Mouse (Mus musculus): ENCODE results near the gene Mmab.

The Mmab gene

DNA sequence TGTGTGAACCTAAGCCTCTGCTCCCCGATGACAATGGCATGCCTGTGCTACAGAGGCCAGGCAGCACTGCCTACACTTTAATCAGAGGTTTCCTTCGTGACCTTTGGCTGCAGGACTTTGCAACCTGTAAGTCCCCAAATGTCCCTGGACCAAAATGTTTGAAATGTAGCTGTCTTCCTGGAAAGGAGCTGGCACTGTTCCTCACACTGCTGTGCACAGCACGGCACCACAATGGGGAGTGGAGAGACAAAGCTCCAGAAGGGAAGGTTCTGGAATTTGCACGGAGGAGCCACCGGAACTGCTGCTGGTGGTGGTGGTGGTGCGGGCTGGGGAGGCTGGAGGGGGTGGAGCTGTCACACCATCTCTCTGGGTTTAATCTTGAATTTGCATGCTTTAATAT lies 17.1 kb downstream of the Mmab start:
- DNase-seq = no peak

DNA sequence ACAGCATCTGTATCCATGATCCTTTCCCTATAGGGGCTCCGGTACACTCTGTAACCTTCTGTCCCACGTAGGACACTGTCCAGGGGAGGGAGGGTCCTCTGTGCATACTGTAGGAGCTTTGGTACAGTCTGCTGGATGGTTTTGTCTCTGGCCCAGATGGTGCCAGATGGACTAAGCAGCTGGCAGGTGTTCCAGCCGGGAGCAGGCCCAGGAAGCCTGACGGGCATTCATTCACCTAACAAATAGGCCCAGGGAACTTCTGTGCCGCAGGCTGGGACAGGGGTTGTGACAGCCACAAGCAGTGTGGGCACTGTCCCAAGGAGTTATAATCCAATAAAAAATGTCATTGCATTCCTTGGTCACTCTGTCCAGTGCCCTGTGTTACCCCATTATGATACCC lies 19.9 kb downstream of the Mmab start:
- no peak for DNase-seq

DNA sequence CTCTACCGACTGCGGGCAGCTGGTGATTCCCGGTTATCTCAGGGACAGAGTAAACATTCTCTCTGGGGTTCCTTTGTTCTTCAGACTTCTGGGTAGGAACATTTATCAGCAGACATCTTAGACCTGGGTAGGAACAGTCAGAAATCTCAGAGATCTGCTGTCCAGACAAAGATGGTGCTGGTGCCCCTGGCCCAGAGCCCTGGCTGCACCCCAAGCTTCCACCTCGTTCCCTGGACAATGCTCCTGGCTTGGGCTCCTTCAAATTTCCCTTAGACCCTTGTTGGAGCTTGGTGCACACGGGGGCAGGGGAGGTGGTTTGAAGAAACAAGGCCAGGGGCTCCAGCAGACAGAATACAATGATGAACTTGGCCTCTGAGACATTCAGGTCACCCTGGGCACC lies 21.3 kb downstream of the Mmab start:
- DNase-seq = no peak

DNA sequence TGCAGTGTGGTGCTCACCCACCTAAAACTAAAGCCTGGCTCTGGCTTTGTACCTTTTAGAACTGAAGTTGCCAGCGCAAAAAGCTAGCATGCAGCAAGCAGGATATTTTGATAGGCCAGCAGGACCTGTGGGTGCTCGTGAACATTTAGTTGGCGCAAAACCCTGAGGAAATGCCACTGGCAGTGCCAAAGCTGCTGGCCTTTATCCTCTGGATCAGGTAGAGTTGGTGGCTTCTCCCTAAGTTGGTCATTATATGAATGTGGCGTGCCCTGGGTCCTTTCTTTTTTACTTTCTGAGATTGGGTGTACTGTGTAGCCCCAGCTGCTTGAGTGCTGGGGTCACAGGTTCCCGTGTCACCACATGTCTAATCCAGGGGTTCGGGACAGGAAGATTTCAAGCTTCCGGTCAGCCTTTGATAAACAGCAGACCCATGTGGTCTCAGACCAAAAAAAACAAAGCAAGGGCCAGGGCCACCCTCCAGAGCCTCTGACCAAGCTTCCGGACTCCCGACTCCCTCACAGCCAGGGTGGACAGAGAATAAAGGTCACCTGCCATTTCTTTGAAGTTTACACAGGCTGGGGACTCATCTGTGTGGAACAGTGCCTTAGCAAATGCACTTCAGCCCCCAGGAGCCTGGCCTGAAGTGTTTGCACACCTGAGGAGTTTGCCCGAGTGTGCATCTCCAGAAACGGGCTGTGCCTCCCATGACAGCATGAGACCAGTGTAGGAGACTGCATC lies 22.1 kb downstream of the Mmab start:
- peak; percentile 25 for DNase-seq

DNA sequence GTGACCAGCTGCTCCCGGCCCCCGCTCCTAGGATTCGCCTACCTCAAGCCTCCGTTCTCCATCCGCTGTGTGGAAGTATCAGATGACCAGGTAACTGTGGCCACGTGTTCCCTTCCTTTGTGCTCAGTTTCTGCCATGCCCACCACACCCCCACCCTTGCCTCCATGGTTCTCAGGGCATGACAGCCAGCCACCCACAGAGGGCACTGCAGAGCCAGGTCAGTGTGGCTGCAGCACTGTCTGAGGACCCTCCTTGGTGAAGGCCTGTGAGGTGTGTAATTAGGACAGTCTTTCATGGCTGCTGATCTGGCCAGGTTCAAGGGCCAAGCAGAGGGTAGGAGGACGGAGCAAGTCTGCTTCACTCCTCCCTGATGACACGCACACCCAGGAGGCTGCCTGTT lies 25.3 kb downstream of the Mmab start:
- DNase-seq = no peak

DNA sequence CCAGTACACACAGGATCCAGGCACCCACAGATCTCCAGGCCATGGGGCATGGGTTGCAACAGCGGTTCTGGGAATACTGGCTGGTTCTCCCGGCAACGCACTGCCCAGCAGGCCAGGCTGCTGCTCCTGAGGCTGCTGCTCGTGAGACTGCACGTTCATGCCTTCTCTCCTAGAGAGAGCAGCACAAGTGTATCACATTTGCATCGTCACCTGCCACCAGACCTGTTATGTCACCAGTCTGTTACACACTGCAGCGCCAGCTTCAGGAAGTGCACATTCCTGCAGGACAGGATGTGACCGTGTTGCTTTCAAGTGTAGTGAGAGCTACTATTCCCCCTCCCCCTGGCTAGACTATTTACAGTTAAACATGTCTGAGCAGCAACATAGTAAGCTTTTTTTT lies 27.0 kb downstream of the Mmab start:
- DNase-seq = no peak

DNA sequence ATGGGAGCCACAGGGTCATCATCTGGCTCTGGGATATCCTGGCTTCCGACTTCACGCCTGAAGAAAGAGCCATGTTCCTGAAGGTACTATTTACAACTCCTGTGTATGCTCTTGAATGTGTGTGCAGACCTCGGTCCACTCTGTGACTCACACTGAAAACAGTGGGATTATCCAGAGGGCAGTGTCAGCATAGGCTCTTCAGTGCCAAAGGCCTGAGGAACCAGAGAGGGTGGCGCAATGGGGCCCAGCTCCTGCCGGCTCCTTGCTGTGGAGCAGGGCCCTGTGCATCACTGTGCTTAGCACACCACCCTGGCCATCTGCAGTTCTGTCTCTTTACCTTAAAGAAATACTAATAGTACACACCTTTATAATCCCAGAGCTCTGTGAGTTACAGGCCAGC lies 28.3 kb downstream of the Mmab start:
- no peak for DNase-seq

DNA sequence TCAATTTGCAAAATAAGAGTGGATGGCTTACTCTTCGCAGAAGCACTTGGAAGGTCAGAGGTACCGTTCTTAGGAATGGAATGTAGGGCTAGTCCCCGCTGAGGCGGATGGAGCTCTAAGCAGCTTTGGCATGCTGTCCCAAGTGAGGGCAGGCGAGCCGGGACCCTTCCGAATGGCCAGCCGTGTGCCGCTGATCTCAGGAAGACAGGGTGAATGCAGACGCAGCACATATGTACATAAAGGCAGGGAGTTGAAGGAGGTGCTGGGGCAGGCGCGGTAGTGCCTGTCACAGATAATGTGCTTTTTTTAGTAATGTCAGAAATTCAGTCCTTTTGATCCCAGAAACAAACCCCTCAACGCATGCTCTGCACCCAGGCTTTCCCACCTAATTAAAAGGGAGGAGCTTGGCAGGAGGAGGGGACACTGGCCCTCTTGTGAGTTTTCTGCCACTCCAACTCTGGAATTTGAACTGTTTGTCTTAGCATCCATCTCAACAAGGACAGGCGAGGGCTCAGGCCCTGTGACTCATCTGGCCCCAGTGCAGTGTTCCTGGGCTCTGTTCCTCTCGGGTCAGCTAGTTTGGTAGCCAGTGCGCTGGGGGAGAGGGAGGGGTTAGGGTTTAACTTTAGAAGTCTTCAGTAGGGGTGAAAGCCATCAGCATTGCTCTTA lies 30.7 kb downstream of the Mmab start:
- peak; percentile 82 for DNase-seq

DNA sequence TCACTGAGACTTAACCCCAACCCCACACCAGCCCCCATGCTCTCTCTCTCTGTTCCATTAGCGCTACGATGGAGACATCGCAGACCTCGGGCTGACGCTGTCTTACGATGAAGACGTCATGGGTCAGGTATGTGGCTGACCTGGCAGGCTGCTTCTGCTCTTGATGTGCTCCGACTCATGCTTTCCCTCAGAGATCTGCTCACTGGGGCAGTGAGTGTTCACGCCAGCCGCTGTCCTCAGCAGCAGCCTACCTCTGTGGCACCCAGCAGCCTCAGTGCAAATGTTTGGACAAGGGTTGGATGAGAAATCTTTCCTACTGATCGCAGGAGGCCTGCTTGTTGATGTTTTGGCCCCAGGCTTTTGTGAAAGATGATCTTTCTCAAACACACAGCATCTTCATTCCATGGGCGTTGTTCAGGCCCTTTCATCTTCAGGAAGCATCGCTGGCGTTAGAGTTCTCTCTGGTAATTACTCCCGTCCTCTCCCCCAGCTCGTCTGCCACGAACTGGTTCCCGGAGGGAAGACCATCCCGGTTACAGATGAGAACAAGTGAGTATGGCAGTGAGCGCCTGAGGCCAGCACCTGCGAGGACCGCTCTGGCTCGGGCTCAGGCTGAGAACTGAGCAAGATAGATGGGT lies 31.4 kb downstream of the Mmab start:
- DNase-seq = peak; percentile 60

DNA sequence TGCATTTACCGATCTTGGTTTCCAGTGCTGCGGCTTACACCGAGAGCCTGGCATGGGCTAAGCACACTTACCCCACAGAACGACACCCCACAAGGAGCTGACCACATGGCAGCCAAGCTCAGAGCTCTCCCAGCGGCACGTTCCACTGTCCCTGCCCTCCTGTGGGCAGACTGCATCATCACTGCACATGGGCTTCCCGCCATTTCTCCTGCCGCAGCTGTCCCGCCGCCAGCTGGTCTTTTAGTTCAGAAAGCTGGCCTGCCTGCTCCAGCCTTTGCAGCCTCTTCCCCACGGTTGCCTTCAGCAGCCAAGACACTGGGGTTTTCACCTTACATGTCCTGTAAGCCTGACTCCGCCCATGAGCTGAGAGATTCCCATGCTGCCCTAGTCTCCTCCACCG lies 33.4 kb downstream of the Mmab start:
- DNase-seq = no peak

DNA sequence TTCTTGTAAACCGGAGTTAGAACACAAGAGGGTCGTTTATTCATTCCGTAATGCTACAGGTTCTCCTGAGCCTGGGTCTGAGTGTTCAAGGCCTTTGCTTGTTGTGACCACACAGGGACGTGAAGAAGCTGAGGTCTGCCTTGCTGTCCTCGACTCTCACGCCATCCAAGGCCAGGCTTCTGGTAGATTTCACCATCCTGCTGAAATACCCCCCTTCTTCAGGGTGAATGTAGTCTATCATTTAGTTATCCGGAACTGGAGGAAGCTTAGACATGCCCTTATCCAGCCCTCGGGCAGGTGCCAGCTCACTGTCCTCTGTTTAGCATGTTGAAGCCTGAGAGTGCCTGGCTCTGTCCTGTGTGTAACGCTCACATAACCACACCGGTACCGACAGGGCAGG lies 35.0 kb downstream of the Mmab start:
- DNase-seq = no peak

DNA sequence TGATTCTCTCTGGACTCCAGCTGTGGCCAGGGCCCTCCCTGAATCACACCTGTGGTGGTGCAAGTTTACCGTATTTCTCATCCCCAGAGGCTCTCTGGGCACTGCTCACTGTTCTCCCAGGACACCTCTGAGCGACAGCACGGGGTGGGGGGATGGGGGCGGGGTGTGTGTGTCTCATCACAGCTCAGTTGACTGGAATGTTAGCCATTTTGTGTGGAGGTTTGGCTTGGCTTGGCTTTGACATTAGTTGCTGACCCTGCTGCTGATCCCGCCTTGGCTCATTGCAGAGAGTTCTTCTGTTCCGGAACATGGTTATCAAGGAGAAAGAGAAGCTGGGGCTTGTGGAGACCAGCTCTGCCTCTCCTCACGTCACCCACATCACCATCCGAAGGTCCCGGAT lies 36.0 kb downstream of the Mmab start:
- DNase-seq = peak; percentile 23

DNA sequence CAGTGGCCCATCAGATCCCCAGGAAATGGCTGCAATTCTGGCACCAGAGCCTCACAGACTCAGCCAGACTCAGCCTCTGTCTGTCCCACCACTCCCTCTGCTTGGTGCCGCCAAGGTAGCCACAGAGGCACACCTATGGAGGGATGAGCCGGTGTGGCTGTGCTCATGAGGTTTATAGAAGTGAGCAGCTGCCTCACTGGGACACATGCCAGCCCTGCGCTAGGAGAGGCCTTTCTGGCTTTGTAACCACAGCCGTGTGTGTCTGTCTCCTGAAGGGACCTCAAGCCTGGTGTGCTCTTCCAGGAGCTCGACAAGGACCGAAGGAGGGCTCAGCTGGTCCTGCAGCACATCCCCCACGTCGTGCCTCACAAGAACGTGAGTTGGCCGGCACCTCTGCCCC lies 36.6 kb downstream of the Mmab start:
- no peak for DNase-seq

DNA sequence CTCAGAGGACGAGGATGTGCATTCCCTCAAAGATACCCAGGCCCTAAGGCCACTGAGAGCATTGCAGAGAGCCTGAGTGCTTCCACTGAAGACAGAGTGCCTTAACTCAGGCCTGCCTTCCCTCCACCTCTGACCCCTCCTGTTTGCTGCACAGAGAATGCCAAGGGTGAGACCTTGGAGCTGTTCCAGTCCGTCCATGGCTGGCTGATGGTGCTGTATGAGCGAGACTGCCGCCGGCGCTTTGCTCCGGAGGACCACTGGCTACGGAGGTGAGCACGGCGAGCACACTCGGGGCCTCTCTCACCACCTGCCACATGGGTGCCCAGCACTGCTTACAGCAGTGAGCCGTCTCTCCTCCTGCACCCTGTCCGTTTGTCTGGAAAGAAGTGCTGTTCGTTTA lies 37.3 kb downstream of the Mmab start:
- DNase-seq = no peak

DNA sequence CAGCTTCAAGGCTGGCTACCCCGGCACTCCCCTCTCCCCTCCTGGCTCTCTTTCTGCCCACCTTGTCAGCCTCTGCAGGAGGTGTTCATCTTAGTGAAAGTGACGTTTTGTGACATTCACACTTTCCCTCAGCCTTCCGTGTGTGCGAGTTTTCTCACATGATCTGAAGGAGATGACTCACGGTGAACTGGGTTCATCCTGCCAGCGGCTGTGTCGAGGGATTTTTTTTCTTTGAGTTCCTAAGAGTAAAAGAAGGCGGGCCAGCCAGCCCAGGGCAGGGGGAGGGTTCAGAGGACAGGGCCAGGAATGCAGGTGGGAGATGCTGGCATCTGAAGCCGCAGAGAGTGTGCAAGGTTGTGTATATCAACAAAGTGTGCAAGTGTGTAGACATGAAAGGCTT lies 50.7 kb downstream of the Mmab start:
- DNase-seq = no peak

DNA sequence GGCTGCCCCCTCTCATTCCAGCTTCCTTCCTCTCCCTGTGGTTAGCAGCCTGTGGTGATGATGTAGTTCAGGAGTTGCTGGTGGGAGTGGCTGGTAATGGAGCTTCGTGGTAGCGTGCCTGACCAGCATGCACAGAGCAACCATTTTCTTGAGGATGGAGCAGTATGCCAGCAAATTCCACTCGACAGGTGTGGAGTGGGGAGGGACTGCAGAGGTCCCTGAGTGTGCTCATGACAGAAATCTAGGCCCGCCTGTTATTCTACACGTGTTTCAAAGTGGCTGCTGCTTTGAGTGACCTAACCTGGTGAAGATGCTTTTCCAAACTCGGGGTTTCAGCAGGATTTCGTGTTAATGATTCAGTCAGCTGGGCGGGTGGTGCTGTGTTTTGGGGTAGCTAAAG lies 59.4 kb downstream of the Mmab start:
- DNase-seq = peak; percentile 58

DNA sequence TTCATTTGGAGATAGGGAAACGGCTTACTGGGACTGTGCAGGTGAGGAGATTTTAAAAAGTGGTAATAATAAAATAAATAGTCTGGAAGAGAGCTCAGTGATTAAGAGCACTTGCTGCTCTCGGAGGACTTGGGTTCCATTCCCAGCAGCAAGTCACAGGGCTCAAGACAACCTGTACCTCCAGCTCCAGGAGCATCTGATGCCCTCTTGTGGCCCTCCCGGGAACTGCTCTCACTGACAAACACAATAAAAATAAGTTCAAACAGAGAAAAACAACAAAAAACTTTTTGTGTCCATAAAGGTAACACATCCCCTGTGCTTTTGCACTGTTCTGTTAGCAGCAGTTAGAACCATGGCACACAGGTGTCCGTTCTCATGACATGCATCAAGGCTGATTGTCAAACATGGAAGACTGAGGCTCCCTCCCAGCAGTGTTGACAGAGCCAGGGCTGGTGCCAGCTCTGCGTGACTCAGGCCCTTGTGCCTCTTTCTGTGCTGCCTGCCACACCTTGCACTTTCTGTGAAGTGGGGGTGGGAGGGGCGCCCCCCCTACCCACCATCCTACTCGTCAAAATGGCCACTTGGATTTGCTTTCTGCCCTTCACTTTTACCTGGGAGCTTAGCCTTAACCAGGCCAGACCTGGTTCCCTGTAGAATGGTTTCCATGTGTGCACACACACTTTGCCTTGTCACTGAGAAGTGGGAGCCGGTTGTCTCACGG lies 60.5 kb downstream of the Mmab start:
- DNase-seq = peak; percentile 68

All from lung, postnatal 36 days (tissue).